Mouse (Mus musculus) A20 (cell line): ENCODE results near the gene 1110012L19Rik.
"Not testable (repeated sequence)": the region's sequence is repeated elsewhere in the genome, so short reads cannot be mapped to it uniquely, and the experiment has no call there.

ENCODE experiments used
- DNase-seq: peaks from one replicate; pipeline ENCODE4 v3.0.0-alpha.2; 2011; ENCODE audit warnings: low read depth, low spot score

Gene 1110012L19Rik

GRCm38 (mm10) chrX:70385276-70385961 lies at the start of gene 1110012L19Rik:
Gene 1110012L19Rik (plus strand): TSS chrX:70385877.
- peak; percentile 86 for DNase-seq

GRCm38 (mm10) chrX:70362985-70363384 lies 22.7 kb upstream of the 1110012L19Rik start:
- DNase-seq: no peak

GRCm38 (mm10) chrX:70363446-70363845 lies 22.2 kb upstream of the 1110012L19Rik start:
- DNase-seq: peak; percentile 13

- DNase-seq: no peak
Measured at GRCm38 (mm10) chrX:70364202-70364601, 21.5 kb upstream of the 1110012L19Rik start.

- DNase-seq: peak; percentile 89
Measured at GRCm38 (mm10) chrX:70364661-70365613, 20.7 kb upstream of the 1110012L19Rik start, which contains the start of gene Ids. Gene Ids (minus strand): TSS chrX:70365084.

GRCm38 (mm10) chrX:70369758-70370157 lies 15.9 kb upstream of the 1110012L19Rik start:
- not testable (repeated sequence) for DNase-seq

- DNase-seq: not testable (repeated sequence)
Measured at GRCm38 (mm10) chrX:70374469-70375110, 11.1 kb upstream of the 1110012L19Rik start.

- no peak for DNase-seq
Measured at GRCm38 (mm10) chrX:70384917-70385275, 781 bp upstream of the 1110012L19Rik start.

GRCm38 (mm10) chrX:70385962-70386351 lies 280 bp downstream of the 1110012L19Rik start:
- DNase-seq: no peak

GRCm38 (mm10) chrX:70392636-70393035 lies 7.0 kb downstream of the 1110012L19Rik start:
- DNase-seq: not testable (repeated sequence)

- not testable (repeated sequence) for DNase-seq
Measured at GRCm38 (mm10) chrX:70425473-70425872, 39.8 kb downstream of the 1110012L19Rik start.
